Mouse (Mus musculus) limb, embryonic 14.5 days (tissue): ENCODE data around the gene Emid1. TPM values are rescaled to one million over a fixed set of nuclear protein-coding genes. Genes with fewer than 3 reads are reported as not detected.

Experiments
- ATAC-seq: fragments of 200-750 bp; cut with Nextera tagmentation; 2 replicates; pipeline ENCODE4 v1.8.0; 2017; ENCODE audit warnings: low read depth, moderate number of reproducible peaks, moderate TSS enrichment; ENCODE audit not compliant: low FRiP score
- DNase-seq: peaks from one replicate; pipeline ENCODE4 v3.0.0-alpha.2; 2015; ENCODE audit warnings: low spot score
- H3K27ac ChIP-seq: fragments of 300-500 bp; sonication (generic); replicated peaks from 2 replicates; pipeline ENCODE4 v1.5.1; 2014; ENCODE audit warnings: low read depth, mild to moderate bottlenecking, low read length, moderate library complexity, mixed read lengths
- H3K27me3 ChIP-seq: fragments of 300-500 bp; sonication (generic); 2 replicates; pipeline ENCODE4 v1.6.1; 2014; ENCODE audit warnings: low read length, mixed read lengths; ENCODE audit not compliant: control insufficient read depth, insufficient read depth
- H3K36me3 ChIP-seq: fragments of 300-500 bp; sonication (generic); 2 replicates; pipeline ENCODE4 v1.6.1; 2014; ENCODE audit warnings: mild to moderate bottlenecking, low read length, moderate library complexity, mixed read lengths; ENCODE audit not compliant: control insufficient read depth, insufficient read depth
- H3K4me1 ChIP-seq: fragments of 300-500 bp; sonication (generic); 2 replicates; pipeline ENCODE4 v1.6.1; 2014; ENCODE audit warnings: antibody characterized with exemption, low read length, mixed read lengths; ENCODE audit not compliant: control insufficient read depth, insufficient read depth
- H3K4me2 ChIP-seq: fragments of 300-500 bp; sonication (generic); replicated peaks from 2 replicates; pipeline ENCODE4 v1.6.1; 2014; ENCODE audit warnings: low read depth, mild to moderate bottlenecking, low read length, moderate library complexity; ENCODE audit not compliant: severe bottlenecking
- H3K4me3 ChIP-seq: fragments of 300-500 bp; sonication (generic); replicated peaks from 2 replicates; pipeline ENCODE4 v1.5.1; 2014; ENCODE audit warnings: low read length
- H3K9ac ChIP-seq: fragments of 300-500 bp; sonication (generic); 2 replicates; pipeline ENCODE4 v1.6.1; 2014; ENCODE audit warnings: mild to moderate bottlenecking, low read depth, low read length, moderate library complexity; ENCODE audit not compliant: severe bottlenecking
- H3K9me3 ChIP-seq: fragments of 300-500 bp; sonication (generic); 2 replicates; pipeline ENCODE4 v1.6.1; 2016; ENCODE audit warnings: low read length; ENCODE audit not compliant: control insufficient read depth
- POLR2A ChIP-seq: fragments of 200-500 bp; IDR thresholded peaks from 2 replicates; pipeline ENCODE4 v1.8.0; 2012; ENCODE audit warnings: inconsistent platforms, mild to moderate bottlenecking, moderate library complexity, borderline replicate concordance; ENCODE audit not compliant: insufficient read depth, insufficient read length; ENCODE audit errors: extremely low read depth
- WGBS: fragments of 180-500 bp; shearing (Covaris S2); extraction: QIAGEN DNeasy Blood & Tissue Kit; methylation state at CpG from one replicate; pipeline ENCODE4 v1.1.7; 2014; 5-methylcytosine and 5-hydroxymethylcytosine counted together
- polyA plus RNA-seq, 2 experiments: library from polyadenylated mRNA; depleted of rRNA in 1 of 2; stranded (reverse) in 1 of 2; unstranded in 1 of 2; fragments of >200 nt; fragmentation: Nextera tagmentation in 1 of 2; extraction: Ambion mirVana in 1 of 2; gene quantifications; 2 replicates each; pipeline versions ENCODE4 v1.2.1 to v1.2.3; 2012 to 2014

Gene Emid1
- polyA plus RNA-seq (2012; rRNA removed) (25.3 and 25.7 TPM in 2 replicates), polyA plus RNA-seq (2014; fragmentation: Nextera tagmentation; extraction: Ambion mirVana) (30.9 and 32.2 TPM in 2 replicates)

GRCm38 (mm10) chr11:5151680-5152337 is at the start of gene Emid1:
Gene Emid1 (minus strand): TSS chr11:5152257.
- no peak for DNase-seq
- under 1% methylated on average over 31 of the region's 53 CpGs for WGBS

GRCm38 (mm10) chr11:5199879-5200278 is 47.8 kb upstream of the Emid1 start:
- no peak for ATAC-seq
- H3K9me3 ChIP-seq = no peaks in the 10 kb centered on the region
- DNase-seq = no peak
- TF ChIP-seq POLR2A = no peak
- no peaks in the 10 kb centered on the region for H3K27me3 ChIP-seq
- H3K36me3 ChIP-seq = peaks cover 45% of the 10 kb centered on the region
- no peaks in the 10 kb centered on the region for H3K4me1 ChIP-seq
- 93% methylated on average over 2 of the region's 2 CpGs for WGBS
- H3K4me2 ChIP-seq = no peak overlapping the region
- no peak overlapping the region for H3K4me3 ChIP-seq
- no peak overlapping the region for H3K27ac ChIP-seq
- no peak overlapping the region for H3K9ac ChIP-seq

More at GRCm38 (mm10) chr11:5151680-5152337, at the start of gene Emid1:
- peaks cover 7% of the 10 kb centered on the region; the same call in 1 of the 2 replicates for H3K4me1 ChIP-seq
- H3K9me3 ChIP-seq = no peaks in the 10 kb centered on the region
- TF ChIP-seq POLR2A = no peak
- H3K27ac ChIP-seq = no peak within 1 kb of the TSS; the same call in 1 of the 2 replicates
- H3K4me3 ChIP-seq = peak within 1 kb of the TSS; percentile 58
- H3K9ac ChIP-seq = peak within 1 kb of the TSS; percentile 76
- ATAC-seq = peak; percentile 75
- H3K4me2 ChIP-seq = peak within 1 kb of the TSS; percentile 95
- no peaks in the 10 kb centered on the region for H3K36me3 ChIP-seq
- no peaks in the 10 kb centered on the region for H3K27me3 ChIP-seq

- no peaks in the 10 kb centered on the region for H3K9me3 ChIP-seq
- no peak overlapping the region for H3K9ac ChIP-seq
- ATAC-seq = no peak
- peaks cover 43% of the 10 kb centered on the region for H3K36me3 ChIP-seq
- no peak overlapping the region for H3K27ac ChIP-seq
- H3K4me1 ChIP-seq = no peaks in the 10 kb centered on the region
- H3K4me2 ChIP-seq = no peak overlapping the region
- H3K27me3 ChIP-seq = no peaks in the 10 kb centered on the region
- no peak for DNase-seq
- no peak for TF ChIP-seq POLR2A
- H3K4me3 ChIP-seq = no peak overlapping the region
- WGBS = 90% methylated on average over 5 of the region's 5 CpGs
Observed at GRCm38 (mm10) chr11:5197068-5197467, 45.0 kb upstream of the Emid1 start.

GRCm38 (mm10) chr11:5196583-5196982 is 44.5 kb upstream of the Emid1 start:
- ATAC-seq (no peak), DNase-seq (no peak)
- H3K9ac ChIP-seq = no peak overlapping the region
- H3K36me3 ChIP-seq = peaks cover 43% of the 10 kb centered on the region
- H3K4me1 ChIP-seq = no peaks in the 10 kb centered on the region
- 78% methylated on average over 7 of the region's 7 CpGs for WGBS
- no peak overlapping the region for H3K4me2 ChIP-seq
- no peak for TF ChIP-seq POLR2A
- H3K27ac ChIP-seq = no peak overlapping the region
- H3K9me3 ChIP-seq = no peaks in the 10 kb centered on the region
- no peaks in the 10 kb centered on the region for H3K27me3 ChIP-seq
- no peak overlapping the region for H3K4me3 ChIP-seq

- no peak for ATAC-seq
- no peak overlapping the region for H3K9ac ChIP-seq
- DNase-seq = no peak
Observed at GRCm38 (mm10) chr11:5193576-5193881, 41.5 kb upstream of the Emid1 start.

More at GRCm38 (mm10) chr11:5193576-5193881, 41.5 kb upstream of the Emid1 start:
- H3K4me1 ChIP-seq = no peaks in the 10 kb centered on the region
- H3K4me2 ChIP-seq = no peak overlapping the region
- peaks cover 31% of the 10 kb centered on the region for H3K36me3 ChIP-seq
- H3K9me3 ChIP-seq = no peaks in the 10 kb centered on the region
- H3K27me3 ChIP-seq = no peaks in the 10 kb centered on the region
- 54% methylated on average over 1 of the region's 1 CpGs for WGBS
- H3K27ac ChIP-seq = no peak overlapping the region
- no peak overlapping the region for H3K4me3 ChIP-seq
- TF ChIP-seq POLR2A = no peak
